Mouse (Mus musculus) thymus, adult 18-20 months (tissue): ENCODE measurements around the gene Casp3.

Experiments used
- DNase-seq, 2 experiments: peaks; one replicate each; pipeline ENCODE4 v3.0.0; 2022; ENCODE audit warnings: mixed read lengths in 2 of 2

The Casp3 gene

GRCm38 (mm10) chr8:46611557-46611956, 5.5 kb upstream of the Casp3 start:
- DNase-seq = no peak

- no peak for DNase-seq
Measured at GRCm38 (mm10) chr8:46612913-46613312, 4.2 kb upstream of the Casp3 start.

GRCm38 (mm10) chr8:46613377-46613776, 3.7 kb upstream of the Casp3 start:
- DNase-seq = no peak

GRCm38 (mm10) chr8:46615936-46616335, 1.2 kb upstream of the Casp3 start:
- no peak for DNase-seq

- peak in 1 of 2 experiments; percentile 9 for DNase-seq
Measured at GRCm38 (mm10) chr8:46617690-46618620, 864 bp downstream of the Casp3 start.

GRCm38 (mm10) chr8:46618639-46619320, 1.7 kb downstream of the Casp3 start:
- DNase-seq = no peak

GRCm38 (mm10) chr8:46622446-46623270, 5.6 kb downstream of the Casp3 start:
- DNase-seq = no peak

- DNase-seq = no peak
Measured at GRCm38 (mm10) chr8:46625166-46625565, 8.1 kb downstream of the Casp3 start.

GRCm38 (mm10) chr8:46626642-46627041, 9.6 kb downstream of the Casp3 start:
- DNase-seq = no peak

- DNase-seq = no peak
Measured at GRCm38 (mm10) chr8:46627881-46628280, 10.8 kb downstream of the Casp3 start.

GRCm38 (mm10) chr8:46628645-46629044, 11.6 kb downstream of the Casp3 start:
- no peak for DNase-seq

- no peak for DNase-seq
Measured at GRCm38 (mm10) chr8:46630422-46630821, 13.3 kb downstream of the Casp3 start.

- no peak for DNase-seq
Measured at GRCm38 (mm10) chr8:46630932-46631331, 13.8 kb downstream of the Casp3 start.

- no peak for DNase-seq
Measured at GRCm38 (mm10) chr8:46639010-46639571, 22.0 kb downstream of the Casp3 start.

GRCm38 (mm10) chr8:46639852-46640251, 22.8 kb downstream of the Casp3 start:
- DNase-seq = no peak

GRCm38 (mm10) chr8:46641272-46641671, 24.2 kb downstream of the Casp3 start:
- DNase-seq = no peak

- no peak for DNase-seq
Measured at GRCm38 (mm10) chr8:46648421-46648820, 31.3 kb downstream of the Casp3 start.

- DNase-seq = no peak
Measured at GRCm38 (mm10) chr8:46651872-46652271, 34.8 kb downstream of the Casp3 start.

- DNase-seq = no peak
Measured at GRCm38 (mm10) chr8:46655919-46656318, 38.8 kb downstream of the Casp3 start.

GRCm38 (mm10) chr8:46671496-46671895, 54.4 kb downstream of the Casp3 start:
- peak; percentile 21 to 30 for DNase-seq

- no peak for DNase-seq
Measured at GRCm38 (mm10) chr8:46680671-46681365, 63.7 kb downstream of the Casp3 start.
